16 mouse cellular contexts compared by ENCODE assay signal in genomic region chr7:82775090-82775489, GRCm38 (mm10).
"Had no signal": no experiment of that assay in that cellular context is flagged by ENCODE, and none has a peak within 500 bp of the region (broad histone marks: within the 10 kb centered on the region; RNA-seq: fewer than 3 reads in every experiment).

No protein-coding gene starts in this region.

- H3K27me3 ChIP-seq: liver, embryonic 15.5 days; lung, embryonic 15.5 days; midbrain, embryonic 12.5 days; neural tube, embryonic 12.5 days had no signal

- DNase-seq: liver, postnatal 0 days; lung, adult 2 months; lung, postnatal 14 days; lung, postnatal 36 days; midbrain, embryonic 14.5 days; right cerebral cortex, postnatal 14 days; spleen, adult 18-20 months; thymus, adult 18-20 months; thymus, postnatal 14 days; thymus, postnatal 36 days had no signal

- H3K4me3 ChIP-seq: liver, embryonic 15.5 days; lung, embryonic 15.5 days; midbrain, embryonic 12.5 days; neural tube, embryonic 12.5 days had no signal

- H3K27ac ChIP-seq: liver, embryonic 15.5 days; lung, embryonic 15.5 days; macrophage; midbrain, embryonic 12.5 days; neural tube, embryonic 12.5 days had no signal

- H3K9ac ChIP-seq: liver, embryonic 15.5 days; liver, postnatal 0 days; lung, embryonic 15.5 days; midbrain, embryonic 12.5 days; neural tube, embryonic 12.5 days had no signal

- H3K4me1 ChIP-seq: liver, embryonic 15.5 days had no signal

- ATAC-seq: liver, postnatal 0 days; lung, postnatal 0 days had no signal

- H3K36me3 ChIP-seq: lung, embryonic 15.5 days; neural tube, embryonic 12.5 days had no signal

- H3K9me3 ChIP-seq: lung, embryonic 15.5 days; midbrain, embryonic 12.5 days; neural tube, embryonic 12.5 days had no signal
